8 mouse cellular contexts compared by ENCODE assay signal in genomic region chr6:30307691-30308090, GRCm38 (mm10). TPM values are rescaled to one million over a fixed set of nuclear protein-coding genes. Genes with fewer than 3 reads are reported as not detected.
DNase-seq lines count a peak whose midpoint lies in the region; ATAC-seq and TF ChIP-seq lines count a peak whose summit lies in the region.

No protein-coding gene starts in this region.

- 0 out of 2 replicates have a peak, but pooled peaks cover under 1% of the 10 kb centered on the region for H3K9me3 ChIP-seq in megakaryocyte, embryonic 14.5 days
- no peaks in the 10 kb centered on the region for H3K9me3 ChIP-seq in stomach, embryonic 14.5 days (ENCODE audit: control insufficient read depth, low read depth, low read length)

- DNase-seq in liver, adult 2 months (ENCODE audit: extremely low read depth, low read depth, low spot score) = peak; percentile 61
- no peak for DNase-seq in thymus, postnatal 14 days
- DNase-seq in cerebellum, postnatal 4 days (ENCODE audit: low spot score in 2 of 2) = no peak
- no peak for DNase-seq in Muller cell, postnatal 12 days (ENCODE audit: inconsistent ontology term)

- H3K4me3 ChIP-seq in megakaryocyte, embryonic 14.5 days (replicated peaks) = peak overlapping the region; percentile 60
- H3K4me3 ChIP-seq in liver, adult 2 months (ENCODE audit: insufficient read depth, low read depth, low read length) = no peak overlapping the region
- no peak overlapping the region for H3K4me3 ChIP-seq in stomach, embryonic 14.5 days (ENCODE audit: low read depth, low read length)

- no peak overlapping the region for H3K27ac ChIP-seq in liver, adult 2 months (replicated peaks; ENCODE audit: insufficient read depth, low read depth, low read length)
- peak overlapping the region; percentile 62; the same call in 1 of the 2 replicates for H3K27ac ChIP-seq in stomach, embryonic 14.5 days (ENCODE audit: low read length)

- no peaks in the 10 kb centered on the region for H3K27me3 ChIP-seq in megakaryocyte, embryonic 14.5 days (replicated peaks)
- H3K27me3 ChIP-seq in liver, adult 2 months (ENCODE audit: control insufficient read depth, insufficient read depth, low read length) = no peaks in the 10 kb centered on the region
- H3K27me3 ChIP-seq in stomach, embryonic 14.5 days (ENCODE audit: control insufficient read depth, insufficient read depth, low read length) = no peaks in the 10 kb centered on the region

- ATAC-seq in megakaryocyte, adult 5-6 weeks (ENCODE audit: poor library complexity, severe bottlenecking) = no peak
- peak; percentile 24; the same call in 1 of the 2 replicates for ATAC-seq in granulocyte monocyte progenitor cell, adult 5-6 weeks (replicated peaks; ENCODE audit: poor library complexity, severe bottlenecking)
- peak; percentile 62; the same call in 1 of the 2 replicates for ATAC-seq in stomach, embryonic 14.5 days (ENCODE audit: insufficient number of reproducible peaks, insufficient read depth, low FRiP score, low read depth)

- no peak for TF ChIP-seq CTCF in liver, adult 2 months (IDR thresholded peaks at IDR 0.05; ENCODE audit: low read depth, low read length)

- no peak overlapping the region for H3K9ac ChIP-seq in liver, adult 2 months (ENCODE audit: low read depth, low read length)
- no peak overlapping the region for H3K9ac ChIP-seq in stomach, embryonic 14.5 days (replicated peaks; ENCODE audit: low read depth, low read length)

- no peak overlapping the region for H3K4me2 ChIP-seq in stomach, embryonic 14.5 days (replicated peaks; ENCODE audit: low read depth, low read length)

- H3K4me1 ChIP-seq in megakaryocyte, embryonic 14.5 days = peaks cover 69% of the 10 kb centered on the region
- H3K4me1 ChIP-seq in liver, adult 2 months (ENCODE audit: control insufficient read depth, insufficient read depth, low read length) = 0 out of 2 replicates have a peak, but pooled peaks cover 2% of the 10 kb centered on the region
- H3K4me1 ChIP-seq in stomach, embryonic 14.5 days (ENCODE audit: control insufficient read depth, insufficient read depth, low read length) = peaks cover 13% of the 10 kb centered on the region; the same call in 1 of the 2 replicates

- WGBS in liver, adult 2 months = 10% methylated on average over 9 of the region's 9 CpGs
- 8% methylated on average over 9 of the region's 9 CpGs for WGBS in stomach, embryonic 14.5 days

- no peaks in the 10 kb centered on the region for H3K36me3 ChIP-seq in megakaryocyte, embryonic 14.5 days (replicated peaks; ENCODE audit: low read length)
- no peaks in the 10 kb centered on the region for H3K36me3 ChIP-seq in liver, adult 2 months (ENCODE audit: control insufficient read depth, insufficient read depth, low read length)
- no peaks in the 10 kb centered on the region for H3K36me3 ChIP-seq in stomach, embryonic 14.5 days (ENCODE audit: control insufficient read depth, insufficient read depth, low read length)

- H3K79me2 ChIP-seq in liver, adult 2 months (ENCODE audit: control insufficient read depth, insufficient read depth, low read length) = peaks cover 11% of the 10 kb centered on the region; the same call in 1 of the 2 replicates

- no peak for TF ChIP-seq POLR2A in liver, adult 2 months (IDR thresholded peaks at IDR 0.05; ENCODE audit: extremely low read depth, insufficient read depth, low read length)

RNA-seq across cellular contexts. Expression of gene Ube2h, which starts 3.4 kb away (rescaled TPM):
- 20.5 and 26.8 TPM in 2 replicates for polyA plus RNA-seq in megakaryocyte, embryonic 14.5 days (2012; ENCODE audit: insufficient read depth, low replicate concordance)
- 16.8 and 18.5 TPM in 2 replicates for total RNA-seq in megakaryocyte, adult 5-6 weeks (2015)
- 21.1 and 31.3 TPM in 2 replicates for total RNA-seq in megakaryocyte, adult 5-6 weeks (2017)
- total RNA-seq in granulocyte monocyte progenitor cell, adult 5-6 weeks (2014; fragmentation: Nextera tagmentation) = 6.4 and 7.9 TPM in 2 replicates
- total RNA-seq in granulocyte monocyte progenitor cell, adult 5-6 weeks (2017) = 4.4 and 6.5 TPM in 2 replicates
- 30.7 and 30.9 TPM in 2 replicates for total RNA-seq in liver, adult 2 months (2014; rRNA removed)
- polyA plus RNA-seq in liver, adult 2 months (2012; rRNA removed) = 43.3 and 57.2 TPM in 2 replicates
- 58.9 and 60.5 TPM in 2 replicates for polyA plus RNA-seq in stomach, embryonic 14.5 days (2014; fragmentation: Nextera tagmentation; extraction: Ambion mirVana)
